Mouse (Mus musculus): Measurements from ENCODE around the gene Pold2.

DNA sequence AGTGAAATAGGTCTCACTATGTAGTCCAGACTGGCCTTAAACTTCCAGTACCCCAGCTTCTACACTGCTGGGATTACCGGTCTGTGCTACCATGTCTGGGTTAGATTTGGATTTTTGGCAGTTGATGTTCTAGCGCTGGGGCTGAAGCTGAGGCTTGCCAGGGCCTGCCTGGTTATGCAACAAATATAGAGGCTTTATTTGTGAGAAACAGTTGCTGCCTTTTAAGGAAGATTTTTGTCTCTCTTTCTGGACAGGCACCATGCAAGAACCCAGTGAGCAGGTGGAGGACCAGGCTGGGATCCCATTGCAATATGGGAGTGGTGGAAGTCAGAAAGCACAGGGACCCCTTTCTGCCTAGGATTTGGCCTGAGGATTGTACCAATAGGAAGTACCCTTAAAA, 36.3 kb downstream of the Pold2 start:
- TF ChIP-seq CTCF (IDR thresholded peaks at IDR 0.05; ENCODE audit: extremely low read depth, insufficient read length, insufficient replicate concordance, low read depth, low read length), result no peak
- no peak for TF ChIP-seq POLR2A (IDR thresholded peaks at IDR 0.05; ENCODE audit: low read depth, low read length)

Measured in small intestine, adult 2 months (tissue).